Mouse (Mus musculus) retina, embryonic 14.5 days (tissue): ENCODE measurements around the gene Pck2.

ENCODE experiments used
- DNase-seq: peaks from one replicate; pipeline ENCODE4 v3.0.0-alpha.2; 2015; ENCODE audit warnings: low spot score

Pck2 gene

DNA sequence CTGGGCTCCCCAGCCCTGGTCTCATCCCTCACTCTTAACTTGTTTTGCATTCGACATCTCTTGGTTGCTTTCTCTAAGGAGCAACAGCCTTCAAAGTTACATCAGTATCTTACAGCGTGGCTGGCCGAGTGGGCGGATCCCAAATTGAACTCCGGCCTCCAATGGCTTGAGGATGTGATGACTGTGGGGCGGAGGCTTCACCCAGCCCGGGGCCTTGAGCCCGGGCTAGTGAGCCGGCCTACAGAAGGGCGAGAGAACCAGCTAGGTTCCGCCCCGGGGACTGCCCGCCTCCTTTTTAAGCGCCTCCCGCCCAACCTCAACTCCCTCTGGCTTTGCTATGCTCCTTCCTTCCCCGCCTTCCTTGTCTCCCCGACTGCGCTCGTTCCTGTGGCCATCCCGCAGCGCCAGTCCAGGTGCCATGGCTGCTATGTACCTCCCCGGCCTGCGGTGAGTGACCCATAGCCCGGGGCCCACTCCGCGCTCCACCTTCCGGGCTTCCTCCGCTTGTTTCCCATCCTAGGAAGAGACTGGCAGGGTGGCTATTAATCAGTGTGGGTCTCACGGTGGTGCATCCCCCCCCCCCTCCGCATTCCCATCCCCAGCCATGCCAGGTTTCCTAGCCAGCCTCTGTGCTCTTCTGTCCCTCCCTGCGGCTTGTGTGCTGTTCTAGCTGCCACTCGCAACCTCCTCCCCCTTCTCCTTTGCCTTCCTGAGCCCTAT, at the start of gene Pck2:
Gene Pck2 (plus strand): TSS at position 200 of the 720 bp plus-strand sequence.
- peak; percentile 82 for DNase-seq

DNA sequence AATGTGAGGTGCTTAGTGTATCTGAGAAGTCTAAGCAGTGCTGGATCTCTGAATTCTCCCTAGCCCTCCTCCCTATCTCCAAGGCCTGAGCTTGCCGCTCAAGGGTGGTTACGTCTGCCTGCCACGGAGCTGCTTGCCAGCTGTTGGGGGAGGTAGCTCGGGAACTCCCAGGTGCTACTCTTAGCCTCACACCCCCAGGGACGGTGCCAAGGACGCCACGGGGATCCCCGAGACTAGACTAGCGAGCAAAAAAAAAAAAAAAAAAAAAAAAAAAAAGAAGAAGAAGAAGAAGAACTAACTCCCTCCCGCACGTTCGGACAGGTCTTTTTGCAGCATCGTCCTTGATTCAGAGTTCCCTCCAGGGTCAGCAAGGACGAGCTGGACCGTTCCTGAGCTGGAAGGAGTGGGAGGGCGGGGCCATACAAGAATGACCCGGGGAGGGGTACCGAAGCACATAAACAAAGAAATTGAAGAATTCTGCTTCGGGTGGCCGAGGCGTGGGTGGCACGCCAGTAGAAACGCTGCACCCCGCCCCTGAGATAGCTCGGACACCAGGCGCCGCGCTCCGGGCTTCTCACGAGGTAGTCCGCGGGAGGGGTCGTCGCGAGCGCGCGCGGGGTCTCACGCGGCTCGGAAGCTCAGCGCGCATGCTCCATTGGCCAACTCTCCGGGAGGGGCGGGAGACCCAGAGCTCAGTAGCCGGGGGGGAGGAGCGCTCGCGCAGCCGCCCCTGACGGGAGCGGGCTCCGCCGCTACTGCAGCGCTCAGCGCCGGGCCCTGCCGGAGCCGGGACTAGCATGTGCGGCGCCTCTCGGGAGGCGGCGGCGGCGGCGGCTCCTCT, 49.5 kb upstream of the Pck2 start, which contains the start of gene Carmil3:
Gene Carmil3 (plus strand): TSS at position 291 of the 841 bp plus-strand sequence.
- DNase-seq = peak; percentile 87

DNA sequence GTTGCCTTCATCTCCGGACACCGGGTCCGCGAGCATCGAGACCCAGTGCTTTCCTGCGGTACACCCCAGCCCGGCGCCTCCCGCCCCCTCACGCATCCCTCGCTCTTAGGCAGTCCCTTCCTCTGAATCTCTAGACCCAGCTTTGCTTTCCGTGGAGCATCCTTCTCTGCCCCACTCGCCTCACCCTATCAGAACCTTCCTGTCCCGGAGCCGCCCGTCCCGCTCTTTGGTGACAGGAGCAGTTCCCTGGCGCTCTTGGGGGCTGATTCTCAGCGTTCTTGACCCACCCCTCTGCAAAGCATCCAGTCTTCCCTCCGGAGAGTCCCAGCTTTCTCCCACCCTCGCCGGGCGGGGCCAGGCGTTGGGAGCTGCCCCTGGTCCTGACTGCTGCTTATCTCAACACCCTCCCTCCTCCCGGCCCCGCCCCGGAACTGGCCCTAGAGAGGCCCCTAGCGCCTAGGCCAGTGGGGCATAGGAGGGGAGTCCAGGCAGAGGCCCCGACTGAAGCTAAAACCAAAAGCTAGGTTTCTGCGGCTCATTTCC, 48.7 kb upstream of the Pck2 start:
- DNase-seq = peak; percentile 60

DNA sequence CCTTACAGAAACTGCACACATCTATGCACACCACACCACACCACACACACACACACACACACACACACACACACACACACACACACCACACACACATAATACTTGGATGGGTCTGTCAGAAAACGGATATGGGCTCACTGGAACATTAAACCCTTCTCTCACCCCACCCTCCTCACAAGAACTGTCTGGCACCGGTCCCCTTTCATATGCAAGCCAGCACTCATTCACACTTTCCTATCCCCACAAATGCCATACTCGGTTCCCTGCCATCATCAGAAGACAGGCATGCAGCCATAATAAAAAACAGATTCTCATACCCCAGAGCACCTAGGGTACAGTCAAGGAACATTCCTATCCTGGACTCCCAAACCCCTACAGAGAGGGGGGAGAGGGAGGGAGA, 48.0 kb upstream of the Pck2 start:
- no peak for DNase-seq

DNA sequence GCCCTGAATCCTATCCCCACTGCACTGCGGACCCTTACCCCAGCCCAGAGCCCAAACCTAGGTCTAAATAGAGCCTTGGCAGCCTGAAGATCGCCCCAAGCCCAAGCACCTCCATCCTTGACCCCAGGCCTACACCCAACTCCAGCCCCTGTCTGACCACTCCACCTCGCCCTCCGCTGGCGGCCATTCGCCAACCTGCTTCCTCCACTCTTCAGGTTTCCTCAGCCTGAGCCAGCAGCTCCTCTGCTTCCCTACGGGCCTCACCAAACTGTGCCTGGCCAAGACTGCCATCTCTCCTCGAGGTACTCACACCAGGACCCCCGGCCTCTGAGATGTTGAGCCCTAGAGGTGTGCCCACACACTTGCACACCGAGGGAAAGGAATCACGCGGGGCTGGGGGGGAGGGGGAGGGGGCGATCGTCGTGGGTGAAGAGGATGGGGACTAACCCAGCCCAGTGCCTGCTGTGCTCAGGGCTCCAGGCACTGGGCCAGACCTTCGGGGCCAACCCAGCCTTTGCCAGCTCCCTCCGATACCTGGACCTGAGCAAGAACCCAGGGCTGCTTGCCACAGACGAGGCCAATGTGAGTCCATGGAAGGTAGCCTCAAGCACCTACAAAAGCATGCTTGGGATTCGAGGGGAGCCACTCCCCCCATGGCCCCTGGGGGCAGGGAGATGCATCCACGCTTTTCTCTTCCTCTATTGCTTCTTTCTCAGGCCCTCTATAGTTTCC, 44.4 kb upstream of the Pck2 start:
- no peak for DNase-seq

DNA sequence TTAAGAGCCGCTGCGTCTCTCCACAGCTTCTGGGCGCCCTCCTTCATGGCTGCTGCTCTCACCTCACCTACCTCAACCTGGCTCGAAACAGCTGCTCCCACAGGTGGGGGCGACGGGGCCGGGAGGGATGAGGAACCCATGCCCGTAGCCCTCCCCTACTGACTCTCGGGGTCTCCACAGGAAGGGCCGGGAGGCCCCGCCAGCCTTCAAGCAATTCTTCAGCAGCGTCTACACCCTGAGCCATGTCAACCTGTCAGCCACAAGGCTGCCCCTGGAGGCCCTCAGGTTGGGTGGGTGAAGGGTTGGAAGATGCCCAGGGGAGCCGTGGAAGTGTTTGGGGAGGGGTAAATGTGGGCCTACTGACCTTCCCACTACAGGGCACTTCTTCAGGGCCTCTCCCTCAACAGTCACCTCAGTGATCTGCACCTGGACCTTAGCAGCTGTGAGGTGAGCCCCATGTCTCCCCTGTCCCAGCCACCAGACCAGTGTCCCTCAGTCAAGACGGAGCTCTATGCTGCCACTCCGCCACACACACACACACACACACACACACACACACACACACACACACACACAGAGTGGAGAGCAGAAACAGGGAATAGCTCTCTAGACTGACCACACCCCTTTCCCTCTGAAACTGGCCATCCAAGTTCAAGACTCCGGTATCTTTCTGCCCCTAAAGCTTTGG, 43.2 kb upstream of the Pck2 start:
- no peak for DNase-seq

DNA sequence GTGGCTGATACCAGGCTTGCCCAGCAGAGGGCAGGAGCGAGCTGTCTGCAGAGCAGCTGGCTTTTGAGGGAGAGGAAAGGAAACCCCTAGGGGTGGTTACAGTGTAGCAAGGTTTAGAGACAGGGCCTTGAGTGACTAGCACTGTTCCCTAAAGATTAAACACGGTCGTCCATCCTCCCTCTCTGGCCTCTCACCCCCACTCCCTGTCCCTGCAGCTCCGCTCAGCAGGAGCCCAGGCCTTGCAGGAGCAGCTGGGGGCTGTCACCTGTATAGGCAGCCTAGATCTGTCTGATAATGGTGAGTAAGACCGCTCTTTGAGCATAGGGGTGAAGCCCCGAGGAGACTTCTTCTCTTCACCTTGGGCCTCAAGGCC, 42.6 kb upstream of the Pck2 start:
- peak; percentile 95 for DNase-seq

DNA sequence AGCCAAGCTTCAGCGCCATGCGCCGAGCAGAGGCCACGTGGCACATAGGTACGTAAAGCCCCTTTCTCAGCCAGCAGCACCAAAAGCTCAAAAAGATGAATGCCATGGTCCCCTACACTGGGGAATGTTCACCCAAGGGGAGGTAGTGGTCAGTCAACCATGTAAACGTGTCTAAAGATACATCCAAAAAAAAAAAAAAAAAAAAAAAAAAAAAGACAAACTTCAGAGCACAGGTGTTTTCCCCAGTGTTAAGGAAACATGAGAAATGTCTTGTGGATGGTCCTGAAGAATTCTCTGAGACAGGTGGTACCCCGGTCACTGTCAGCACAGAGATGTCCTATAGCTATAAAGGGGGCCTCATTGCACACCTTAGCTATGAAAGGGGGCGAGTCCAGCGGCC, 34.5 kb upstream of the Pck2 start:
- no peak for DNase-seq

DNA sequence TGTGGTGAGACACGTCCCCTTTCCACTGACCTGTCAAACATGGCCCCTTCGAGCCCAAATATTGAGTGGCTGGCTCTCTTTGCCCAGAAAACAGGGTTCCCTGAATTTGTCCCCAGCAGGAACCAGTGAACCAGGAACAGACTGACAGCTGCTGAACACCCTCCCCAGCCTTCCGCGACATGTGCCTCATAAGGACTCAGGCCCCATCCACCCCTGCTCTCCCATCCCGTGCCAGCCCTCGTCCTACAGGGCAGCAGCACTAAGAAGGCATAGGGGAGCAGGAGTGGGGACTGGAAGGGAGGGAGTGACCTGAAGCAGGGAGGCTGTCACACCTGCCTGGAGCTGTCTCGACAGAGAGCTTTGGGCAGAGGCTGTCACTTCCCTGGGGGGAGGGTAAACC, 32.3 kb upstream of the Pck2 start:
- DNase-seq = no peak

DNA sequence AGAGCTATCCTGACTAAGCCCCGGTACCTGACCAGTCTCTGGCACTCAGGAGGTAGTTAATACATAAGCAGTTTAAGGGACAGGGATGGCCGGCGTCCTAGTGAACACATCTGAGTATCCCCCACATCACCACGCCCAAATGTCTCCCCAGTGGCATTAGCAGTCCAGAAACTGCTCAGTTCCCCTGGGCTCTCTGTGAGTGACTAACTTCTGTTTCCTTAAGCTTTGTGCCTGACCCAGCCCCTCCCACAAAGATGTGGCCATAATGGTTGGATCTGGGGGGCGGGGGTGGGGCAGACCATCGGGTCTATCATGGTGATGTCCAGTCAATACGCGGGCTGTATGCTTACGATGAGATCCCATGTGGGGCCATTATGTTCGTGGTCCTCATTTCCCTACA, 30.5 kb upstream of the Pck2 start:
- no peak for DNase-seq

DNA sequence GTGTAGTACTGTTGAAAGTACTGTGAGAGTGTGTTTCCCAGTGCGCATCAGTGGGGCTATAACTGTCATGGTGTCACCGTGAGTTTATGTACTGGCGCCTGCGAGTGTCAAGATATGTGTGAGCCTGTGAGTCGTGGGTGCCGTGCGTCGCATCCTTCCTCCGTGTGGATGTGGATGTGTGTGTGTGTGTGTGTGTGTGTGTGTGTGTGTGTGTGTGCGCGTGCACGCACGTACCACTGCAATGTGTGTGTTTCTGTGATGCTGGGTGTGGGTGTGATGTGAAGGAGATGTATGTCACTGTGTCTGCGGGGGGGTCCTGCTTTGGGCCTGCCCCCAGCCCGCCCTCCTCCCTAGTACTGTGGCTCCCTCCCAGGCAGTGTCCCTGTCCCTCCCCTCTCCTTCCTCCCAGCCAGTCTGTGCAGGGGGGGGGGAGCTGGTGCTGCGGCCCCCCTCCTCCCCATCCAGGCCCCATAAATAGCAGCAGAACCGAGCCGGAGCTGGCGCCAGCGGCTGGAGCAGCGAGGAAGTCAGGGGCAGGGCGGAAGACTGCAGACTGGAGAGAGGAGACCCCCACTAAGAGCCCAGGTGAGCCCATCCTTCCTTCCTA, 29.8 kb upstream of the Pck2 start, which contains the start of gene Cpne6:
Gene Cpne6 (plus strand): TSS at position 321 of the 607 bp plus-strand sequence.
- DNase-seq = no peak

DNA sequence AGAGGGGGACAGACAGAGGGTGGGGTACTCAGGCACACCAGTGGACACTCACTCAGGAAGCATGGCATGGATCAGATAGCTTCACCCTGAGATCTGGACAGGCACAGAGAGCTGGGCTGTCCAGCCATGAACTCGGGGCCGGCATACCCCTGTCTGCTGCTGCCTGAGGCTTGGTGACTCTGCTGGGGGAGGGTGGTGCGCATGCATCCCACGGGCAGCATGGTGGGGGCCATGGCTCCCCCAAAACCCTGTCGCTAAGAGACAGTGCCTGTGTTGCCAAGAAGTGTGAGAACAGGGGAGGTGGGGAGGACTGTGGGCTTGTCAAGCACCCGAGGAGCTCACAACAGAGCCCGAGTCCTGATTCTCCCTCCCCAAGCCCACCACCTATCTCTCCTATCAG, 29.0 kb upstream of the Pck2 start:
- no peak for DNase-seq

DNA sequence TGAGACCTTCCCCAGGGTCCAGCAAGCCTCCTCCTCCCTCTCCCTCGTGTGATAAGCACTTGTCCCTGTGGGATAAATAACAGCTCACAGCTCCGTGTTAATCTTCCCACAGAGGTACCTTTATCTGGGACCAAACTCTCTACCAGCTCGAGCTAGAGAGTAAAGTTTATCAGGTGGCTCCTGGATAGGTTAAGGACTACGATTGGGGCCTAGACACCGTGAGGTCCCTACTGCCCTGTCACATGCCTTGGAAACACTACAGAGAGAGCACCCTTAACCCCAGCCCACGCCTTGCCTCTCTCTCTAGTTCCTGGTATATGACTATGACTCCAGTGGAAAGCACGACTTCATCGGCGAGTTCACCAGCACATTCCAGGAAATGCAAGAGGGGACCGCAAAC, 26.1 kb upstream of the Pck2 start:
- DNase-seq = no peak

DNA sequence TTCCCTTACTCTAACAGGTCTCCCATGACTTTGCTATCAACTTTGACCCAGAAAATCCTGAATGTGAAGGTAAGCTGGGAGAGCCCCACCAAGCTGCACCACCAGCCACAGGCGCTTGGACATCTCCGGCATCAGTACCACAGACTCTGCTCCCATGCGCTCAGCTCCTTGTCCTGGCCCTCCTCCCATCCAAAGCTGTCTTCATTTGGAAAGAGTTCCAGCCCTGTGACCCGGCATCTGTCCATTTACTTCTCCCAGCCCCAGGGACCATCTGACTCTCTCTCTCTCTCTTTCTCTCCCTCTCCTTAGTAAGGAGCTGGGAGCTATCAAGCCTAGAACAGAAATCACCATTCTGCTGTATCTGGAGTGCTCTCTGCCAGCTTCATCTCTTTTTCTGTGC, 24.2 kb upstream of the Pck2 start:
- no peak for DNase-seq

DNA sequence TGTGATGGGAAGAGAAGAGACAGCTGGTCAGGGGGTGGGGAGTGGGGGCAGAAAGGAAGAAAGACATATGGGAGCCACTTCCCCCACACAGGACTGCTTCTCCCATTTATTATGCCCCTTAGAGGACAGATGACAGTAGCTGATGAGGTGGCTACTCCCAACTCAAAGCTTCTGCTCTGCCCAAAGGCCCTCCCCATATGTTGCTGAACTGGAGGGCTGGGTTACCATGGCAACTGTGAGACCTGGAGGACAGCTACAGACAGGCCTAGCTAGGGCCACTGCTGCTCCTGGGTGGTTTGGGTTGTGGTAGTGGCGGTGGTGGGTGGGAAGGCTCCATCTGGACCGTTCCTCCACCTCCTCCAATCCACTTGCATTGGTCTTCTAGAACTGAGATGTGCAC, 21.2 kb upstream of the Pck2 start:
- peak; percentile 71 for DNase-seq

DNA sequence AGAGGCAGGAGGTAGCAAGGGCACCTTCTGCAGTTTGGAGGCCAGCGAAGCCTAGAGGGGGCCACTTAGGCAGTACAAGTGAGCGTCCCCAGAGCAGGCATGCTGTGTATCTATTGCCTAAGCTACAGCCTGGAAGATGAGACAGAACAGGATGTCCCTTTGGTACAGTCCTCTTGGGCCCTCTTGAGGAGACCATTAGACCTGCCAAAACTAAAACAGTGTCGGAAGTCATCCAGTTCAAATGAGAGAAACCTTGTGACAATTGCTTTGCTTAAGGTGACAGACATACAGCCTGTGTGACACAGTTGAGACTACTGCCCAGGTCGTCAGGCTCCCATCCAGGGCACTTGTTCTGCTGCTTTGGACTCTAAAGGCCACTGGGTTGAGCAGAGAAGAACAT, 20.5 kb upstream of the Pck2 start:
- DNase-seq = peak; percentile 21

DNA sequence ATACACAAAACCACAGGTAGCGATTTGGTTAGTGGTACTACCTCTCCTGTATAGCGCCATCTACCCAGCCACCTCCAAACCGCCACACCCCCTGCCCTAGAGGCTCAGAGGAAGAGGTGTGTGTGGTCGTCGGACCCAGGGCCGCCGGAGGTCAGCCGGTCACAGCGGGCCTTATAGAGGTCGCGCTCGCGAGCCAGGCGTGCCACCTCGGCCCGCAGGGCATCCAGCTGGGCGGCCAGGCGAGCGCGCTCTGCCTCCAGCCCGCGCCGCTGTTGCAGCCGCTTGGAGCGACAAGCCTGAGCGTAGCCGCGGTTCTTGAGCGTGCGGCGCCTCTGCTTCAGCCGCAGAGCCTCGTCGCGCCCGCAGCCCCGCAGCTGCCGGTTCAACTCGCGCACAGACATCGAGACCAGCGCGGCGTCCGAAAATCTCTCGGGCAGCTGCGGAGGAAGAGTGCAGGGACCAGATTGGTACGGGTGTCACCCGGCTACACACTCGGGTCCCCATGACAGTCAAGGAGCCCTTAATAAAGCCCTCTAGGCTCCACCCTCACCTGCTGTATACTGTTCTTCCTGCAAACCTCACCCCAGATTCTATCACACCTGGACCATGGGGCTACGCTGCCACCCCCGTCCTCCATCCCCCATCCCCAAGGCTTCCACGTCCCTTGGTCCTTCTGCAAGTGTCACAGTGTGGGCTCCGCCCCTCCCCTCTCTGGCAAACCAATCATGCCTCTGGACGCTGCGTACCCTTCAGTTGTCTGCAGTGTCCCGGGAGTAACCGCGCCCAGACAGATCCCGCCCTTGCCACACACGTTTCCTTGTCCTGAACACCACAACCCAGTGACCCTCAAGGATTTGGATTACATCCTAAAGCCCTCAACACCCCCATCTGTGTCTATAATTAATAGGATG, 19.4 kb upstream of the Pck2 start:
- DNase-seq = peak; percentile 67

DNA sequence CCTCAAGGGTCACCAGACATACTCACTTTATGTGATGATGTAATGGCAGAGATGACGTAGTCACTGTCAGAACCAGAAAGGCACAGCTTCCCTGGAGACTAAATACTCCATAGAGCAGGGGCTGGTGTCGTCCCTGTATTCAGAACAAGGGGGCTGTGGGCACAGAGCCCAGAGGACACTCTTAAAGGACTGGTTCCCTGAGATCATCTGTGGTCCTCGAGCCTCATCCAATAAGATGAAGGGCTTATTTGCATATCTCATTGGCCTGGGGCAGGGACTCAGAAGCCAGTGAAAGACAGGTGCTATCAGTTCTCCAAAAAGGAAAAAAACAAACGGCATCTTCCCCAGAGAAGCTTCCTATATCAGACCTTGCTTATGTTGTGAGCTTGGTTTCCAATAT, 16.0 kb upstream of the Pck2 start:
- no peak for DNase-seq

DNA sequence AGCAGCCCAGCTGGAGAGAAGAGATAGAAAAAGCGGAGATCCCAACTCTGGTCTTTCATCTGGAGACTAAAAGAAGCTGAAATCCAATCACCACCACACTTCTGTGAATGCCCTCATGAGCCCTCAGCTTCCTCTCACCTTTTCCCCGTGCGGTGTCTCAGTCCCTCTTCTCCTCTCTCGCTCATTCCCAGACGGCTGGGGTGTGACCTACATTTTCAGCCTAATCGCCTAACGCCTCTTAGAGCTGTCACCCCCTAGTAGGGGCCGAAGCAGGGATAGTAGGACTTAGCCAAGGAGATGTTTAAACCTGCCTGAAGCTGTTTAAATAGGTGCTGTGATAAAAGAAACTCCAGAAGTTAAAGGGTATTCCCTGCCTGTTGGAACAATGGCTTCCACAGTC, 15.3 kb upstream of the Pck2 start, which contains the start of gene Nrl:
Gene Nrl (minus strand): TSS at position 197 of the 400 bp plus-strand sequence.
- peak; percentile 41 for DNase-seq

DNA sequence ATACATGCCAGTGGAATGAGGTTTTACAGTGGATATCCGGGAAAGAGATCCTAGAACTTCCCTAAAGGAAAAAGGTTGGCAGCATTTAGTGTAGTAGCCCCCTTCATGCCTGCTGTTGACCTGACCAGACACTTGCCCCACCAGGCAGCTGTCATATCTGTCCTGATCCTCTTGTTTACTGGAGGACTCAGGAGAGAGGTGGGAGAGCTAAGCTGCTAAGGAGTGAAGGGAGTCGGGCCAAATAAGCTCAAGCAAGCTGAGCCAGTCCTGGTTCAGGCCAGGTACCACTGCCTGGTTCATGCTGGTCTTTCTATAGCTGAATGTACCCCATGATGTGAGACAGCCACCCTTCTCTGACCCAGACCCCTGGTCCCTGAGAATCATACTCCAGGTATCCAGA, 13.4 kb upstream of the Pck2 start:
- DNase-seq = no peak
